Mouse (Mus musculus): ENCODE results near the gene Ppox.

- TF ChIP-seq CTCF (IDR thresholded peaks at IDR 0.05; ENCODE audit: low read depth) (no peak), EP300 (IDR thresholded peaks at IDR 0.05; ENCODE audit: low read depth) (no peak)
Measured at GRCm38 (mm10) chr1:171257781-171258180, 23.2 kb downstream of the Ppox start.
